In genomic region chr2:90917233-90917998, GRCm38 (mm10) we compare ENCODE assay signal across 8 mouse cellular contexts. TPM values are rescaled to one million over a fixed set of nuclear protein-coding genes. Genes with fewer than 3 reads are reported as not detected.
DNase-seq lines count a peak whose midpoint lies in the region; ATAC-seq lines count a peak whose summit lies in the region.

No protein-coding gene starts in this region.

- peak overlapping the region; percentile 67 for H3K4me3 ChIP-seq in embryonic facial prominence, embryonic 13.5 days
- peak overlapping the region; percentile 74 for H3K4me3 ChIP-seq in liver, embryonic 13.5 days (replicated peaks)
- peak overlapping the region; percentile 45 for H3K4me3 ChIP-seq in stomach, embryonic 14.5 days (ENCODE audit: low read depth, low read length)

- H3K9ac ChIP-seq in embryonic facial prominence, embryonic 13.5 days = peak overlapping the region; percentile 99
- H3K9ac ChIP-seq in liver, embryonic 13.5 days = peak overlapping the region; percentile 89
- H3K9ac ChIP-seq in stomach, embryonic 14.5 days (replicated peaks; ENCODE audit: low read depth, low read length) = peak overlapping the region; percentile 97

- WGBS in embryonic facial prominence, embryonic 13.5 days = under 1% methylated on average over 73 of the region's 73 CpGs
- WGBS in liver, embryonic 13.5 days (ENCODE audit: insufficient replicate concordance) = under 1% methylated on average over 73 of the region's 73 CpGs
- WGBS in stomach, embryonic 14.5 days = under 1% methylated on average over 61 of the region's 73 CpGs

- peak overlapping the region; percentile 74 for H3K4me2 ChIP-seq in embryonic facial prominence, embryonic 13.5 days
- peak overlapping the region; percentile 92 for H3K4me2 ChIP-seq in liver, embryonic 13.5 days
- peak overlapping the region; percentile 80 for H3K4me2 ChIP-seq in stomach, embryonic 14.5 days (replicated peaks; ENCODE audit: low read depth, low read length)

- H3K27me3 ChIP-seq in embryonic facial prominence, embryonic 13.5 days = no peaks in the 10 kb centered on the region
- H3K27me3 ChIP-seq in liver, embryonic 13.5 days = no peaks in the 10 kb centered on the region
- no peaks in the 10 kb centered on the region for H3K27me3 ChIP-seq in stomach, embryonic 14.5 days (ENCODE audit: control insufficient read depth, insufficient read depth, low read length)

- peaks cover 18% of the 10 kb centered on the region for H3K36me3 ChIP-seq in embryonic facial prominence, embryonic 13.5 days
- peaks cover 24% of the 10 kb centered on the region for H3K36me3 ChIP-seq in liver, embryonic 13.5 days
- peaks cover 13% of the 10 kb centered on the region for H3K36me3 ChIP-seq in stomach, embryonic 14.5 days (ENCODE audit: control insufficient read depth, insufficient read depth, low read length)

- no peaks in the 10 kb centered on the region for H3K9me3 ChIP-seq in embryonic facial prominence, embryonic 13.5 days
- no peaks in the 10 kb centered on the region for H3K9me3 ChIP-seq in liver, embryonic 13.5 days (replicated peaks)
- H3K9me3 ChIP-seq in stomach, embryonic 14.5 days (ENCODE audit: control insufficient read depth, low read depth, low read length) = no peaks in the 10 kb centered on the region

- peak overlapping the region; percentile 96 for H3K27ac ChIP-seq in embryonic facial prominence, embryonic 13.5 days
- peak overlapping the region; percentile 88 for H3K27ac ChIP-seq in liver, embryonic 13.5 days
- peak overlapping the region; percentile 89 for H3K27ac ChIP-seq in stomach, embryonic 14.5 days (ENCODE audit: low read length)

- peaks cover 34% of the 10 kb centered on the region for H3K4me1 ChIP-seq in embryonic facial prominence, embryonic 13.5 days
- peaks cover 41% of the 10 kb centered on the region for H3K4me1 ChIP-seq in liver, embryonic 13.5 days (replicated peaks)
- H3K4me1 ChIP-seq in stomach, embryonic 14.5 days (ENCODE audit: control insufficient read depth, insufficient read depth, low read length) = peaks cover 7% of the 10 kb centered on the region; the same call in 1 of the 2 replicates

- ATAC-seq in embryonic facial prominence, embryonic 13.5 days (ENCODE audit: insufficient number of reproducible peaks, insufficient read depth, low FRiP score, low TSS enrichment, low read depth) = peak; percentile 52
- ATAC-seq in liver, embryonic 13.5 days (ENCODE audit: low read depth) = peak; percentile 91
- ATAC-seq in stomach, embryonic 14.5 days (ENCODE audit: insufficient number of reproducible peaks, insufficient read depth, low FRiP score, low read depth) = peak; percentile 78

- peak; percentile 81 for DNase-seq in A20 (ENCODE audit: low read depth, low spot score)
- peak; percentile 50 for DNase-seq in adrenal gland, postnatal 4 days (ENCODE audit: low spot score in 2 of 2)
- peak; percentile 55 for DNase-seq in heart, adult 8-10 months (ENCODE audit: low spot score)
- DNase-seq in kidney, adult 8-10 months = peak; percentile 54 to 61
- peak; percentile 64 for DNase-seq in liver, embryonic 13.5 days
- peak; percentile 73 for DNase-seq in naive thymus-derived CD4-positive, alpha-beta T cell, adult 2 months (ENCODE audit: low read depth)

RNA-seq across cellular contexts. Expression of gene Ndufs3, which starts 12.8 kb away (rescaled TPM):
- 100 to 1,000 TPM; 354 to 392 TPM for total RNA-seq in adrenal gland, postnatal 4 days (2021)
- polyA plus RNA-seq in embryonic facial prominence, embryonic 13.5 days (2015; fragmentation: Nextera tagmentation; extraction: Ambion mirVana) = 208 and 232 TPM in 2 replicates
- total RNA-seq in heart, adult 8-10 months (2022) = 1,000 to 10,000 TPM in 1 of 4 experiments, 100 to 1,000 TPM in 3; 876 to 1,074 (median 969) TPM
- 156 and 162 TPM in 2 replicates for polyA plus RNA-seq in liver, embryonic 13.5 days (2015; fragmentation: Nextera tagmentation; extraction: Ambion mirVana)
- 216 and 220 TPM in 2 replicates for polyA plus RNA-seq in stomach, embryonic 14.5 days (2014; fragmentation: Nextera tagmentation; extraction: Ambion mirVana)

RNA-seq across cellular contexts. Expression of gene Kbtbd4, which starts 12.9 kb away (rescaled TPM):
- 10 to 100 TPM; 35.6 to 37.4 TPM for total RNA-seq in adrenal gland, postnatal 4 days (2021)
- 46.1 and 47.0 TPM in 2 replicates for polyA plus RNA-seq in embryonic facial prominence, embryonic 13.5 days (2015; fragmentation: Nextera tagmentation; extraction: Ambion mirVana)
- total RNA-seq in heart, adult 8-10 months (2022) = 10 to 100 TPM; 21.7 to 28.3 (median 24.5) TPM
- polyA plus RNA-seq in liver, embryonic 13.5 days (2015; fragmentation: Nextera tagmentation; extraction: Ambion mirVana) = 17.5 and 21.0 TPM in 2 replicates
- polyA plus RNA-seq in stomach, embryonic 14.5 days (2014; fragmentation: Nextera tagmentation; extraction: Ambion mirVana) = 30.3 and 37.0 TPM in 2 replicates

RNA-seq across cellular contexts. Expression of gene Celf1, which starts 22.8 kb away (rescaled TPM):
- total RNA-seq in adrenal gland, postnatal 4 days (2021) = 100 to 1,000 TPM in 1 of 2 experiments, 10 to 100 TPM in 1; 94.0 to 103 TPM
- 82.5 and 91.3 TPM in 2 replicates for polyA plus RNA-seq in embryonic facial prominence, embryonic 13.5 days (2015; fragmentation: Nextera tagmentation; extraction: Ambion mirVana)
- 10 to 100 TPM; 68.9 to 76.7 (median 74.4) TPM for total RNA-seq in heart, adult 8-10 months (2022)
- polyA plus RNA-seq in liver, embryonic 13.5 days (2015; fragmentation: Nextera tagmentation; extraction: Ambion mirVana) = 54.9 and 68.3 TPM in 2 replicates
- 71.0 and 75.1 TPM in 2 replicates for polyA plus RNA-seq in stomach, embryonic 14.5 days (2014; fragmentation: Nextera tagmentation; extraction: Ambion mirVana)

RNA-seq across cellular contexts. Expression of gene C1qtnf4, which starts 31.8 kb away (rescaled TPM):
- 1 to 10 TPM; 5.4 to 5.6 TPM for total RNA-seq in adrenal gland, postnatal 4 days (2021)
- 16.7 and 21.5 TPM in 2 replicates for polyA plus RNA-seq in embryonic facial prominence, embryonic 13.5 days (2015; fragmentation: Nextera tagmentation; extraction: Ambion mirVana)
- total RNA-seq in heart, adult 8-10 months (2022) = 1 to 10 TPM; 2.6 to 4.9 (median 3.5) TPM
- polyA plus RNA-seq in liver, embryonic 13.5 days (2015; fragmentation: Nextera tagmentation; extraction: Ambion mirVana) = 3.0 and 4.4 TPM in 2 replicates
- 10.8 and 12.9 TPM in 2 replicates for polyA plus RNA-seq in stomach, embryonic 14.5 days (2014; fragmentation: Nextera tagmentation; extraction: Ambion mirVana)

Comparison
In these comparisons a context has a peak if more than half of its experiments do, and no peak if none do; other contexts are left out.
1. Peak in every context shown above with its lines: DNase-seq, ATAC-seq, H3K4me3 ChIP-seq and H3K27ac ChIP-seq.